Mouse (Mus musculus): ENCODE data around the gene Gm20696.

GRCm38 (mm10) chr6:99280619-99281018 is 386.0 kb downstream of the Gm20696 start:
- TF ChIP-seq CTCF (IDR thresholded peaks at IDR 0.05; ENCODE audit: extremely low read depth, insufficient read depth, insufficient read length, insufficient replicate concordance) (no peak), POLR2A (IDR thresholded peaks at IDR 0.05; ENCODE audit: low read depth, low read length) (no peak)
